Mouse (Mus musculus) hindbrain, embryonic 14.5 days (tissue): ENCODE measurements around the gene Foxp1. TPM values are rescaled to one million over a fixed set of nuclear protein-coding genes. Genes with fewer than 3 reads are reported as not detected.

Experiments
- ATAC-seq: fragments of 200-750 bp; cut with Nextera tagmentation; 2 replicates; pipeline ENCODE4 v1.8.0; 2017; ENCODE audit warnings: moderate number of reproducible peaks, mild to moderate bottlenecking, moderate TSS enrichment, moderate library complexity; ENCODE audit not compliant: low FRiP score
- DNase-seq: peaks from one replicate; pipeline ENCODE4 v3.0.0-alpha.2; 2015; ENCODE audit warnings: low spot score
- H3K27ac ChIP-seq: fragments of 300-500 bp; sonication (generic); 2 replicates; pipeline ENCODE4 v1.5.1; 2014; ENCODE audit warnings: mild to moderate bottlenecking, moderate library complexity
- H3K27me3 ChIP-seq: fragments of 300-500 bp; sonication (generic); 2 replicates; pipeline ENCODE4 v1.6.1; 2014; ENCODE audit warnings: mild to moderate bottlenecking, low read length, mixed read lengths; ENCODE audit not compliant: control insufficient read depth, insufficient read depth
- H3K36me3 ChIP-seq: fragments of 300-500 bp; sonication (generic); replicated peaks from 2 replicates; pipeline ENCODE4 v1.6.1; 2014; ENCODE audit not compliant: control insufficient read depth, insufficient read depth
- H3K4me1 ChIP-seq: fragments of 300-500 bp; sonication (generic); replicated peaks from 2 replicates; pipeline ENCODE4 v1.6.1; 2014; ENCODE audit warnings: antibody characterized with exemption, low read length, mixed read lengths; ENCODE audit not compliant: control insufficient read depth, insufficient read depth
- H3K4me2 ChIP-seq: fragments of 300-500 bp; sonication (generic); replicated peaks from 2 replicates; pipeline ENCODE4 v1.6.1; 2014; ENCODE audit warnings: mild to moderate bottlenecking, moderate library complexity
- H3K4me3 ChIP-seq: fragments of 300-500 bp; sonication (generic); replicated peaks from 2 replicates; pipeline ENCODE4 v1.5.1; 2014; ENCODE audit warnings: mild to moderate bottlenecking, low read length
- H3K9ac ChIP-seq: fragments of 300-500 bp; sonication (generic); 2 replicates; pipeline ENCODE4 v1.6.1; 2014
- H3K9me3 ChIP-seq: fragments of 300-500 bp; sonication (generic); 2 replicates; pipeline ENCODE4 v1.6.1; 2016; ENCODE audit warnings: low read length; ENCODE audit not compliant: control insufficient read depth
- WGBS: fragments of 180-500 bp; shearing (Covaris S2); extraction: QIAGEN DNeasy Blood & Tissue Kit; methylation state at CpG from one replicate; pipeline ENCODE4 v1.1.7; 2014; 5-methylcytosine and 5-hydroxymethylcytosine counted together
- polyA plus RNA-seq: library from polyadenylated mRNA; unstranded; fragments of >200 nt; fragmentation: Nextera tagmentation; extraction: Ambion mirVana; gene quantifications from 2 replicates; pipeline ENCODE4 v1.2.1, GENCODE M21; 2014

The Foxp1 gene
- polyA plus RNA-seq, 1 experiment from 2014 or later, result 68.3 TPM

DNA sequence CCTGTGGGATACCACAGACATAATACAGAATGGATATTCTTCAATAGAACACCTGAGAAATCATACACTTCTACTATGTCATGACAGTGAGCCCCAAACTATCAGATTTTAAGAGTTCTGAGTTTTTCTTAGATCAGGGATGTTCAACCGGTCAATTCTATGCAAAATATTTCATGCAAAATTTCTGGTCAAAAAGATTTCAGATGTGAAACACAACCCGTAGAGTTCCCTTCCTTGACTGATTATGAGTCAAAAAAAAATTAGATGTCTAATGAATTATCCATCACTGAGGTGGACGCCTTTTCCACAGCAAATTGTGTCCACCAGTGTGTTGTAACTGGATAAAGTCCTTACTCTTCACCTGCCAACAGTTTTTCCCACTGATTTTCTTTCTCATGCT, 188.3 kb downstream of the Foxp1 start:
- no peak for DNase-seq
- WGBS, result over 99% methylated on average over 3 of the region's 3 CpGs
- H3K36me3 ChIP-seq, result no peaks in the 10 kb centered on the region
- no peak overlapping the region for H3K4me3 ChIP-seq
- no peaks in the 10 kb centered on the region for H3K9me3 ChIP-seq
- 0 out of 2 replicates have a peak, but pooled peaks cover 7% of the 10 kb centered on the region for H3K4me1 ChIP-seq
- H3K4me2 ChIP-seq, result no peak overlapping the region
- H3K27ac ChIP-seq, result no peak overlapping the region
- H3K9ac ChIP-seq, result no peak overlapping the region
- no peak for ATAC-seq
- no peaks in the 10 kb centered on the region for H3K27me3 ChIP-seq

DNA sequence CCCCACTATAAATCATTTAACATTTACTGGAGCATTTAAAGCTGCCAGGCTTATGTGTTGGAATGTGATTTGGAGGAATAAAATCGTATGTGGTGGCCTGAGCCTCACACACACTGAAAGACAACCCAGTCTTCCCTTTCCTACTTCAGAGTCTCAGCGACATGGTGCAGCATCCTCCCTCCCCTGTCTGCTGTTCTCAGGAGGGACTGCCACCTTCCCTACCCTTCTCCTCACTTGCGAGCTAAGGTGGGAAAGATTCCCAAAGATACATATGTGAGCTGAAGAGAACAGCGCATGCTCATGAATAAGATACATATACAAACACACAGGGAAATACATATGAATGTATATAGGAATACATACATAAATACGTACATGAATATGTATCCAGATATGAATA, 189.4 kb downstream of the Foxp1 start:
- DNase-seq (no peak), ATAC-seq (no peak)
- 89% methylated on average over 5 of the region's 5 CpGs for WGBS
- Histone ChIP-seq H3K27ac (no peak overlapping the region), H3K4me3 (no peak overlapping the region), H3K36me3 (no peaks in the 10 kb centered on the region), H3K27me3 (no peaks in the 10 kb centered on the region), H3K4me1 (0 out of 2 replicates have a peak, but pooled peaks cover 5% of the 10 kb centered on the region), H3K4me2 (no peak overlapping the region), H3K9ac (no peak overlapping the region), H3K9me3 (no peaks in the 10 kb centered on the region)

DNA sequence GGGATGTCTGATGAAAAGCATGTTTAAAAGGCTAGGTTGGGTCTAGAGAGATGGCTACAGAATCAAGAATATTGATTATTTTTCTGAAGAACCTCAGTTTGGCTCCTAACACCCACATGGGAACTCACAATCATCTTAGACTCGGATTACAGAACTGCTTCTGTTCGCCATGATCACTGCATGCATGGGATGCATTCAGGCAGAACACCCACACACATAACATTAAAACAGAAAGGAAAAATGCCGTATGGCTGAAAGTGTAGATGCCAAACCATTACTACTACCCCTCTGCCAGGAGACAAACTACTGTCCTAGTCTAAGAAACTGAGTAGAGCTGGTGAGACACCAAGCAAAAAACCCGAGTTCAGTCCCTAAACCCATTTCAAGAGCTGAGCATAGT, 192.4 kb downstream of the Foxp1 start:
- Histone ChIP-seq H3K27ac (no peak overlapping the region), H3K9ac (no peak overlapping the region), H3K9me3 (no peaks in the 10 kb centered on the region), H3K4me3 (no peak overlapping the region), H3K4me1 (no peaks in the 10 kb centered on the region), H3K27me3 (no peaks in the 10 kb centered on the region), H3K4me2 (no peak overlapping the region), H3K36me3 (no peaks in the 10 kb centered on the region)
- no peak for ATAC-seq
- DNase-seq, result no peak
- WGBS, result 78% methylated on average over 4 of the region's 4 CpGs

DNA sequence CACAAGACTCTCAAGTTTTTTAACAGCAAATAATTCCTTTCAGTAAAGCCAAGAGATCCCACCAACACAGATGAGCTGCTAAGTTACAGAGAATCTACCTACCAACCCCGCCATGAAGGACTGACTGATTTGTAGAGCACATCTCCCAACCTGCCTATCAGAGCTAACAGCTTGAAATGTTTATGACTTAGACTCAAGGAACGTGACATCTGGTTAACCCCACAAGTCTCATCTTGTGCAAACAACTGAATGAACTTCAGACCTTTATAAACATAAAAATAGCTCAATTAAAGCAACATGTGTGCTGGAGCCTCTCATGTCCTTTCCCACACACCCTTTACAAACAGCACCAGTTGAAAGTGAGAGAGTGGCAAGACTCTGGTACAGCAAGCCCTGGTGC, 193.9 kb downstream of the Foxp1 start:
- H3K4me3 ChIP-seq, result no peak overlapping the region
- H3K4me1 ChIP-seq, result no peaks in the 10 kb centered on the region
- H3K27me3 ChIP-seq, result no peaks in the 10 kb centered on the region
- ATAC-seq (no peak), DNase-seq (no peak)
- H3K4me2 ChIP-seq, result no peak overlapping the region
- 87% methylated on average over 2 of the region's 2 CpGs for WGBS
- no peaks in the 10 kb centered on the region for H3K9me3 ChIP-seq
- no peak overlapping the region for H3K27ac ChIP-seq
- no peaks in the 10 kb centered on the region for H3K36me3 ChIP-seq
- no peak overlapping the region for H3K9ac ChIP-seq

DNA sequence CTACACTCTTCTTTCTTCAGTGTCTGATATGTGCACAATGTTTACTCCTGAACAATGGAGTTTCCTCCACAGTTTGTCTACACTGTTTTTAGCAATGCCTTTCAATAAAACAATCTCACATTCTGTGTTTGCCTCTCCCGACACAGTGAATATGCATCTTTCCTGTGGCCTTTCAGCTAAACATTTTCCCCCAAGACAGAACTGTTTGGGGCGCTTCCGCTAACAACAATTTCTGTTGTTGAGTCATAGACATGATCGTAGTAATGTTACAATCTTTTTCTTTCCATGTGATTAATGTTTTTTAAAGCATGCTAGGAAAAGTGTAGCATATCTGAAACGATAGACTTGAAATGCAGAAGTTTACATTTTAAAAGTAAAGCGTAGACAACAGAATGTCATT, 194.4 kb downstream of the Foxp1 start:
- Histone ChIP-seq H3K9ac (no peak overlapping the region), H3K9me3 (no peaks in the 10 kb centered on the region), H3K27me3 (no peaks in the 10 kb centered on the region), H3K4me1 (no peaks in the 10 kb centered on the region), H3K27ac (no peak overlapping the region), H3K4me2 (no peak overlapping the region), H3K36me3 (no peaks in the 10 kb centered on the region), H3K4me3 (no peak overlapping the region)
- DNase-seq, result no peak
- 91% methylated on average over 6 of the region's 6 CpGs for WGBS
- ATAC-seq, result no peak

DNA sequence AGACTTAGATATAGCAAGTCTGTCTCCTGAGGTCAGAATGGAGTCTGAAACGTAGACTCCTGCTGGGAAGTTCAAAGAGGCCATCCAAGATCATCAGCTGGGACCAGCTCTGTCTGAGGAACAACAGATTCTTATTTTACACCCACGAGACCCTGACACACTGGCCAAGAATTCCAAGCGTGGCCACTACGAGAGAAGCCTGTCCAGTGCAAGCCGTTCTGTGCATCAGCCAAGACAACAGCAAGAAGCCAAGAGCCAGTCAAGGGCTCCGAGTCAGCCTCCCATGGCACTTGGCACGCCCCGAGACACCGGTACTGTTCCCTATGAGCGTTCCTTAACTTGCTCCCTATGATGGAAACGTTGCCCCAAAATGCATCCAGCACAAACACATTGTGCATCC, 194.8 kb downstream of the Foxp1 start:
- H3K9me3 ChIP-seq, result no peaks in the 10 kb centered on the region
- H3K4me3 ChIP-seq, result no peak overlapping the region
- DNase-seq, result no peak
- no peaks in the 10 kb centered on the region for H3K4me1 ChIP-seq
- H3K27me3 ChIP-seq, result no peaks in the 10 kb centered on the region
- no peak overlapping the region for H3K9ac ChIP-seq
- 85% methylated on average over 11 of the region's 11 CpGs for WGBS
- H3K36me3 ChIP-seq, result no peaks in the 10 kb centered on the region
- H3K27ac ChIP-seq, result no peak overlapping the region
- H3K4me2 ChIP-seq, result no peak overlapping the region
- ATAC-seq, result no peak

DNA sequence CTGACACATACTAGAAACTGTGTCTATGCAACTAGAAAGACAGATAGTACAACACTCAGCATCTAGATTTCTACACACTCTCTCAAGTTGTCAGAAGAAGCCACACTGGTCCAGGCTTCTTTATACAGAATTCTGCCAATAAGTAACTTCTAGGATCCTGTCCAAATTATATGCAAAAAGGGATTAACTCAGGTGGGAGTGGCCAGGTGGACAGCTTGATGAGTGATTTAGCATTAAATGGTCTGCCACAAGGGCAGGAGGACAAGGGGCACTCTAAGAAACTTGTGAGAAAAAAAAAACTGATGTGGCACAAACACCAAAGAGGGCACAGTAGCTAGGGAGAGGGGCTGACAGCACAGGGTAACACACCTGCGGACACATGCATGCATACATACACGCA, 196.6 kb downstream of the Foxp1 start:
- no peak for DNase-seq
- Histone ChIP-seq H3K4me3 (no peak overlapping the region), H3K4me1 (no peaks in the 10 kb centered on the region), H3K9ac (no peak overlapping the region), H3K4me2 (no peak overlapping the region), H3K36me3 (no peaks in the 10 kb centered on the region), H3K9me3 (no peaks in the 10 kb centered on the region), H3K27me3 (no peaks in the 10 kb centered on the region), H3K27ac (no peak overlapping the region)
- ATAC-seq, result no peak
- 95% methylated on average over 2 of the region's 2 CpGs for WGBS

DNA sequence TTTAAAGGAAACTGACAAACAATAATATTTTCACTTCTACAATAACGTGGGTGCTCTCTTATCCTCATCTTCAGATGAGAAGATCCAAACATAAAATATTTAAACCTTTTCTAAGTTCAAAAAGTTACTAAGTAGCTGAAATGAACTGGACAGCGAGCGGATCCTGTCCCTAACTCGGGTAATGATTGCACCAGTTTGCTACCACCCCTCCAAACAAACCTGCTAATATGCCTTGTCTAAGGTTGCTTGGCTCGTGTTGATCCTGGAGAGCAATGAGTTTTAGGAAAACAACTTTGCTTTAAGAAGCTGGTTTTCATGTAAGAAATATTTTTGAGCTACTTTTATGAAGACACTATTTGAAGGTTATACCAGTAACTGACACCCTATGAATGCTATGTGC, 197.1 kb downstream of the Foxp1 start:
- Histone ChIP-seq H3K4me3 (no peak overlapping the region), H3K36me3 (no peaks in the 10 kb centered on the region), H3K9me3 (no peaks in the 10 kb centered on the region), H3K4me2 (no peak overlapping the region), H3K27me3 (no peaks in the 10 kb centered on the region), H3K27ac (no peak overlapping the region), H3K9ac (no peak overlapping the region), H3K4me1 (no peaks in the 10 kb centered on the region)
- DNase-seq (no peak), ATAC-seq (no peak)
- 92% methylated on average over 5 of the region's 5 CpGs for WGBS

DNA sequence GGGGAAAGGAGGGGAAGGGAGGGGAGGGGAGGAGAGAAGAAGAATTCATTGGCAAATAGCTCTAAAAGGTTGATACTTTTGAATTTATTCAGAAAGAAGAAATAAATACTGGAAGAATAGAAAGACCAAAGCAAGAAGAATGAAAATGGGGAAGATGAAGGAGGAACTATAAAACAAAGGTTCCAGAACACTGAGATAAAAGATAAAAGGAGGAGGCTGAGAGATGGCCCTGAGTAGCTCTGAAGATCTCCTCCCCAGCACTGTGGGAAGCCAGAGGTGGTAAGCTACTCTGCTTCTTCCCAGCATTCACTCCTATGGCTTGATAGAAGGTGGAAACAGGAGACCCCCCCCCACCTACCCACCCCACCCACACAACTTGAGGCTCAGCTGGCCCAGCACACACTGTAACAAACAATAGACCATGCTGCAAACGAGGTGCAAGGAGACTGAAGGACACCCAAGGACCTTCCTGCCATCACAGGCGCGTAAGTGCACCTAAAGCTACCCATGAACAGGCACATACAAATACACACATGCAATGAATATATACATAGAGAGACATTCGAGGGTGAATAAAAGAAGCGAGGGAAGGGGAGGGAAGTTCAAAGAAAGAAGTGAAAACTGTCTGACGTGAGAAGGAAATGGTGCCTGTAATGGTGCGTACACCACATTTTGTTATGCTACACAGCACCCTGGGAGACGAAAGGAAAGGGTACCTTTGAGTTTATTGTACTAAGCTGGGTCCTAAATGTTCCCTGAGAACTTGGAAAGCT, 200.2 kb downstream of the Foxp1 start:
- no peak for ATAC-seq
- H3K4me2 ChIP-seq, result no peak overlapping the region
- no peaks in the 10 kb centered on the region; the same call in 1 of the 2 replicates for H3K4me1 ChIP-seq
- no peaks in the 10 kb centered on the region for H3K36me3 ChIP-seq
- 81% methylated on average over 8 of the region's 8 CpGs for WGBS
- H3K9ac ChIP-seq, result no peak overlapping the region
- no peak for DNase-seq
- H3K27ac ChIP-seq, result no peak overlapping the region
- no peaks in the 10 kb centered on the region for H3K9me3 ChIP-seq
- no peaks in the 10 kb centered on the region for H3K27me3 ChIP-seq
- H3K4me3 ChIP-seq, result no peak overlapping the region

DNA sequence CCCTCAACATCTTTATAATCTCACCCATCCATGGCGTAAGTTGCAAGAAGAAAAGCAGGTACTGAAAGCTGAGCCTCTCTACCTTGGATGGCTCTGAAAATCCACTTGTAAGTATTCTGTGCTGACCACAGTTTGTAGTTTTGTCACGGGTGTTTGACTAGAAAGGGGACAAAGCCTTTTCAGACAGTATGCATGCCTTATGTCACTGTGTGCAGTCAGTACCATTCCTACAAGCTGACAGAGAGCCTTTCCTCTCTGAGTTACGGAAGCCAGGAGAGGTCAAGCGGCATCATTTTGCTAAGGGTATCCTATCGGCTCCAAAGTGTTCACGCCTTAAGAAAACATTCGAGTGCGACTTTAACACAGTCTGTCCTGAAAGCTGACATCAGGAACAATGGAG, 202.1 kb downstream of the Foxp1 start:
- Histone ChIP-seq H3K27ac (no peak overlapping the region), H3K9me3 (no peaks in the 10 kb centered on the region), H3K36me3 (no peaks in the 10 kb centered on the region), H3K4me3 (no peak overlapping the region), H3K27me3 (no peaks in the 10 kb centered on the region), H3K9ac (no peak overlapping the region), H3K4me1 (no peaks in the 10 kb centered on the region; the same call in 1 of the 2 replicates), H3K4me2 (no peak overlapping the region)
- WGBS, result 58% methylated on average over 8 of the region's 8 CpGs
- ATAC-seq (no peak), DNase-seq (no peak)
